Mouse (Mus musculus) neural tube, embryonic 15.5 days (tissue): Measurements from ENCODE around the gene Map3k13. TPM values are rescaled to one million over a fixed set of nuclear protein-coding genes. Genes with fewer than 3 reads are reported as not detected.

Experiments
- ATAC-seq: fragments of 200-750 bp; cut with Nextera tagmentation; 2 replicates; pipeline ENCODE4 v1.8.0; 2017; ENCODE audit warnings: mild to moderate bottlenecking, moderate TSS enrichment, moderate library complexity; ENCODE audit not compliant: low FRiP score
- H3K27ac ChIP-seq: fragments of 300-500 bp; sonication (generic); replicated peaks from 2 replicates; pipeline ENCODE4 v1.5.1; 2015; ENCODE audit warnings: mild to moderate bottlenecking, inconsistent platforms
- H3K27me3 ChIP-seq: fragments of 300-500 bp; sonication (generic); replicated peaks from 2 replicates; pipeline ENCODE4 v1.6.1; 2015; ENCODE audit warnings: inconsistent platforms
- H3K36me3 ChIP-seq: fragments of 300-500 bp; sonication (generic); 2 replicates; pipeline ENCODE4 v1.6.1; 2015; ENCODE audit warnings: inconsistent platforms
- H3K4me1 ChIP-seq: fragments of 300-500 bp; sonication (generic); 2 replicates; pipeline ENCODE4 v1.6.1; 2015; ENCODE audit warnings: inconsistent platforms
- H3K4me2 ChIP-seq: fragments of 300-500 bp; sonication (generic); 2 replicates; pipeline ENCODE4 v1.6.1; 2015; ENCODE audit warnings: inconsistent platforms, mild to moderate bottlenecking, moderate library complexity
- H3K4me3 ChIP-seq: fragments of 300-500 bp; sonication (generic); replicated peaks from 2 replicates; pipeline ENCODE4 v1.5.1; 2015; ENCODE audit warnings: mild to moderate bottlenecking, inconsistent platforms
- H3K9ac ChIP-seq: fragments of 300-500 bp; sonication (generic); replicated peaks from 2 replicates; pipeline ENCODE4 v1.6.1; 2015; ENCODE audit warnings: mild to moderate bottlenecking, inconsistent platforms
- H3K9me3 ChIP-seq: fragments of 300-500 bp; sonication (generic); replicated peaks from 2 replicates; pipeline ENCODE4 v1.6.1; 2016; ENCODE audit warnings: inconsistent platforms
- WGBS: fragments of 180-500 bp; shearing (Covaris S2); methylation state at CpG from one replicate; pipeline ENCODE4 v1.1.7; 2015; ENCODE audit warnings: mixed read lengths; 5-methylcytosine and 5-hydroxymethylcytosine counted together
- polyA plus RNA-seq: library from polyadenylated mRNA; unstranded; fragments of >200 nt; fragmentation: Nextera tagmentation; extraction: Ambion mirVana; gene quantifications from 2 replicates; pipeline ENCODE4 v1.2.1, GENCODE M21; 2015

Map3k13 gene
- polyA plus RNA-seq, 1 experiment from 2014 or later = 5.7 TPM

DNA sequence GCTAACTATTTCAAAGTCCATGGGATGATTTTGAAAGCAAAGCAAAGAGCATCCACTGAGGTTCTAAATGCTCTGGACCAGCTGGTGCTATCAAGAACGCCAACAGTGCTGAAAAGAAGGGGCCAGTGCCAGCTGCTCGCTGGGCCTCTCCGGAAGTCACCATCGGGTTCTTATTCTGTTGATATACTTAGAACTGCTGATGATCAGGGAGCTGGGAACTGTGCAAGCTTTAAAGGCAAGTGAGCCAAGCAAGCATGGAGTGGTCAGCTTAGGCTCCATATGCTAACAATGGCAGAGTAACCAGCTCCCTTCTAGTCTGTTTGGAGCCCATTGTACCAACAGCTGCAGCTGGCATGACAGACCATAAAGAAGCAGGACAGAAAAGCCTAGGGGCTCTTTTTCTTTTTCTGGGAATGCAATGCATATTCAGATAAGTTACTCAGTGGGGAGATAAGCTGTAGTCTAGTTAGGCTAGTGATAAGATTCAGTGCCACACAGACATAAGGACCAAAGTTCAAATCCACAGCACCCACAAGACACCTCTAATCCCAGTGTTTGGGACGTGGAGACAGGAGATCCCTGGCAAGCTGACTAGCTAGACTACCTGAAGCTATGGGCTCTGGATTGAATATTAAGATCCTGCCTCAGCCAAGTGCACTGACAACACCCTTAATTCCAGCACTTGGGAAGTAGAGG lies 60.6 kb downstream of the Map3k13 start:
- H3K4me1 ChIP-seq = peaks cover 50% of the 10 kb centered on the region
- H3K36me3 ChIP-seq = no peaks in the 10 kb centered on the region
- no peaks in the 10 kb centered on the region for H3K27me3 ChIP-seq
- 54% methylated on average over 5 of the region's 5 CpGs for WGBS
- peak overlapping the region; percentile 80 for H3K27ac ChIP-seq
- no peaks in the 10 kb centered on the region for H3K9me3 ChIP-seq
- H3K4me2 ChIP-seq = no peak overlapping the region
- H3K9ac ChIP-seq = no peak overlapping the region
- no peak overlapping the region for H3K4me3 ChIP-seq
- no peak for ATAC-seq

DNA sequence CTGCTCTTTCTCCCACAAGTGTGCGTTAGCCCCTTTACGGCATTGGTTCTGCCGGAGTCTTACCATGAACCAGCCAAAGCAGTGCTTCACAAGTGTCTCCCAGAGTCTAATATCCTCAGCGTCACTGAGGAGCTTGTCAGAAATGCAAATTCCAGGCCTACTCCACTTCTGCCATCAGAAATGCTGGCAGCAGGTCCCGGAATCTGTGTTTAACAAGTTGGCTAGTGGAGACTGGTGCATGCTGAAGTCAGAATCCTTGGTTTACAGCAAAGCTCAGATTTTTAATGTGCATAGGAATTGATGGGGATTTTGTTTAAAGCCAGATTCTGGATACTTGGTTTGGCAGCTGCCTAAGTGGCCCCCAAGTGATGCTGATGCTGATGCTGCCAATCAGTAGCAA lies 62.0 kb downstream of the Map3k13 start:
- Histone ChIP-seq H3K4me1 (peaks cover 47% of the 10 kb centered on the region), H3K36me3 (no peaks in the 10 kb centered on the region), H3K9ac (no peak overlapping the region), H3K27ac (no peak overlapping the region), H3K9me3 (no peaks in the 10 kb centered on the region), H3K4me3 (no peak overlapping the region), H3K4me2 (no peak overlapping the region), H3K27me3 (no peaks in the 10 kb centered on the region)
- 66% methylated on average over 5 of the region's 5 CpGs for WGBS
- no peak for ATAC-seq

DNA sequence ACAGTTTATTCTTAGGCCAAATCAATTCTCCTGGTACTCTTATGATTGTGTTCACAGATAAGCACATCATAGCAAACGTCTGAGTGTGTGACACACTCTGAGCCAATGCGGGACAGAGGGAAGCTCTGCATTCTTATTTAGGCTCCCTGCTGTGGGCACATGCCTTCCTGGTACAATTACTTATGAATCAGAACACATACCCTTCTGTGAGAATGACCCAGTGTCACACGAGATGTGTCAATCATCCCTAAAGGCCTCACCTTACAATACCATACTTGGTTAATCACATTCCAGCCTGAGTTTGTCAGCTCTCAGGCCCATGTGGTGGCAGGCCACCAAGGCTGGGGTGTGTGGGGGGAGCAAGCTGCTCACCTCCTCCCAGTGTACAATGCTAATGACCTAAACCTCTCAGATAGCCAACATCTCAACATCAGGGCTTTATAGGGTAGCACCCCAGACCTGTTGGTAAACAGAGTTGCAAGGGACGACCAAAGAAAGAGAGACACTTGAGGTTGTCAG lies 63.0 kb downstream of the Map3k13 start:
- peaks cover 43% of the 10 kb centered on the region for H3K4me1 ChIP-seq
- no peak overlapping the region for H3K4me3 ChIP-seq
- H3K27me3 ChIP-seq = no peaks in the 10 kb centered on the region
- H3K4me2 ChIP-seq = no peak overlapping the region
- no peak overlapping the region for H3K27ac ChIP-seq
- H3K36me3 ChIP-seq = no peaks in the 10 kb centered on the region
- ATAC-seq = no peak
- H3K9me3 ChIP-seq = no peaks in the 10 kb centered on the region
- H3K9ac ChIP-seq = no peak overlapping the region
- WGBS = 45% methylated on average over 4 of the region's 4 CpGs

DNA sequence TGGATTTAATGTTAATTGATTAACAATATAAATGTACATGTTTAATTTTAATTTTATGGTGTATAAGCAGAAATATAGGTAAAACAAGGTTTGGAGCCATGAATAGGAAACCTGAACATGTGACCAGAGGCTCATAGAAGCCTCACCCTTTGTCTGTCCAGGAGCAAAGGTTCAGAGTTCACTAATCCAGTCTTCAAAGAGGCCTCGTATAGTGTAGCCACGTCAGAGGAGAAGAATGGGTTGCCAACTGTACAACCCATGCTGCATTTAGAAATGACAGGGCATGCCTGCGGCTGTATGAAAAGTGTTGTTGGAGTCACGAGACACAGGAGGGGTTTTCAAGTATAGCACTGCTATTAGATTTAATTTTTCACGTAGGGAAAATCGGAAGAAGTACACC lies 64.0 kb downstream of the Map3k13 start:
- Histone ChIP-seq H3K4me1 (peaks cover 33% of the 10 kb centered on the region), H3K4me3 (no peak overlapping the region), H3K4me2 (no peak overlapping the region), H3K9ac (no peak overlapping the region), H3K27ac (no peak overlapping the region), H3K27me3 (no peaks in the 10 kb centered on the region), H3K36me3 (no peaks in the 10 kb centered on the region), H3K9me3 (no peaks in the 10 kb centered on the region)
- 64% methylated on average over 6 of the region's 6 CpGs for WGBS
- no peak for ATAC-seq

DNA sequence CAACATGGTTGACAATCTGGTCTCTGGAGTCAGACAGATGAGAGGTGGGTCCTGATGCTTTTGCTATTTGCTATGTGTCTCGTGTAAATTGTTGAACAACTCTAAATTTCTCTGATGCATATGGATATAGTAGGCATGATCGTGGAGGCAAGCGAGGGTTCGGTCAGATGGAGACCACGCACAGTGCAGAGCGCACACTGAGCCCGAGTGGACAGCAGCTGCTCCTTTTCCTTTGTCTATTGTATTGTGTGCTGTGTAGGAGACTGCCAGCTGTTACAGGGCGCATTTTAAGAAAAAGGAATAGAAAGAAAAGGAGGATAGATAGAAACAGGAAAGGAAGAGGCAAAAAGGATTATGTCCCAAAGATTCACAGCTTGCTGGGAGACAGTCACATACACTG lies 64.7 kb downstream of the Map3k13 start:
- ATAC-seq = no peak
- Histone ChIP-seq H3K4me3 (no peak overlapping the region), H3K9ac (no peak overlapping the region), H3K9me3 (no peaks in the 10 kb centered on the region), H3K4me1 (peaks cover 27% of the 10 kb centered on the region), H3K36me3 (no peaks in the 10 kb centered on the region), H3K27ac (peak overlapping the region; percentile 37; the same call in 1 of the 2 replicates), H3K4me2 (no peak overlapping the region), H3K27me3 (no peaks in the 10 kb centered on the region)
- 34% methylated on average over 8 of the region's 8 CpGs for WGBS

DNA sequence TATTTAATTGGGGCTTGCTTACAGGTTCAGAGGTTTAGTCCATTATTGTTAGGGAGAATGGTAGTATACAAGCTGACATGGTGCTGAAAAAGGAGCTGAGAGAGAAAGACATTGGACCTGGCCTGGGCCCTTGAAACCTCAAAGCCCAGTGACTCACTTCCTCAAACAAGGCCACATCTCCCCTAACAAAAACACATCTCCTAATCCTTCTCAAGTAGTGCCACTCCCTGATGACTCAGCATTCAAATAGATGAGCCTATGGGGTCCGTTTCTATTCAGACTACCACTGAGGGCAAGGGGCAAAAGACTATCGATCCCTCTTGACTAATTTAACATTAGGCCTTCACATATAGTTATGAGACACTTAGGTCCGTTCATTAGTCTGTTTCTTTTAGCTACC lies 68.3 kb downstream of the Map3k13 start:
- WGBS = 93% methylated on average over 3 of the region's 3 CpGs
- Histone ChIP-seq H3K4me2 (no peak overlapping the region), H3K9me3 (no peaks in the 10 kb centered on the region), H3K4me3 (no peak overlapping the region), H3K4me1 (peaks cover 39% of the 10 kb centered on the region), H3K27ac (no peak overlapping the region), H3K36me3 (no peaks in the 10 kb centered on the region), H3K27me3 (no peaks in the 10 kb centered on the region), H3K9ac (no peak overlapping the region)
- ATAC-seq = no peak

DNA sequence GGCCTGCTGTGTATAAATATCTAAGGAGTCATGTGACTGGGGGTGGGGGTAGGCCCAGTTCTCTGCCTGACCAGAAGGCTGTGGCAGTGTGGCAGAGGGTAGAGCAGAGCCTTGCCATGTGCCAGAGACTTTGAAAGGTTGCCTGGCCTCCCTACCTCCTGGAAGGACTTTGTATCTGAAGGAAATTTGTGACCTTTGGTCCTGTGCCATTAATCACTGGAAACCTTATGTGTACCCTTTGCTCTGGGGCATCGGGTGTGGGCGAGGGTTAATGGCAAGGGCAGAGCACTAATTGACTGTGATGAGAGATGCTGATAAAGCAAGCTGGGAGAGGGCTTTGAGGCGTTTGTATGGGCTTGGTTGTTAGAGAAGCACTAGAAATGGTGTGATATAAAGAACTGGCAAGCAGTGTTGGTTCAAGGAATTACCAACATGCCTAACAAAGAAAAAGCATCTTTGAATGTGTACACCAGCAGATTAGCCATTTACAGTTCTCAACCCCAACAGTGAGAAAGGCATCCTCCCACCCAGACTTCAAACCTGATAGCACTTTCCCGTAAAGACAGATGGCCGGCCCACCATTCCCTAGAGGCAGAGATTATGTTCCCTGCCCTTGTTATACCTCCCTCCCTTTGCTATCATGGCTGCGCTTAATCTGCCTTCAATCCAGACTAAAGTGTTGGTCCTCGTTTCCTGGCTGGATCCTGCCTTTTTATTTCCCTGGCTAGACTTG lies 71.3 kb downstream of the Map3k13 start:
- Histone ChIP-seq H3K9me3 (no peaks in the 10 kb centered on the region), H3K4me3 (peak overlapping the region; percentile 4; the same call in 1 of the 2 replicates), H3K4me1 (peaks cover 42% of the 10 kb centered on the region), H3K36me3 (no peaks in the 10 kb centered on the region), H3K27me3 (no peaks in the 10 kb centered on the region), H3K9ac (0 out of 2 replicates have a peak overlapping the region, but pooled peaks have one; percentile 7), H3K4me2 (peak overlapping the region; percentile 41), H3K27ac (peak overlapping the region; percentile 67)
- no peak for ATAC-seq
- 19% methylated on average over 7 of the region's 7 CpGs for WGBS

DNA sequence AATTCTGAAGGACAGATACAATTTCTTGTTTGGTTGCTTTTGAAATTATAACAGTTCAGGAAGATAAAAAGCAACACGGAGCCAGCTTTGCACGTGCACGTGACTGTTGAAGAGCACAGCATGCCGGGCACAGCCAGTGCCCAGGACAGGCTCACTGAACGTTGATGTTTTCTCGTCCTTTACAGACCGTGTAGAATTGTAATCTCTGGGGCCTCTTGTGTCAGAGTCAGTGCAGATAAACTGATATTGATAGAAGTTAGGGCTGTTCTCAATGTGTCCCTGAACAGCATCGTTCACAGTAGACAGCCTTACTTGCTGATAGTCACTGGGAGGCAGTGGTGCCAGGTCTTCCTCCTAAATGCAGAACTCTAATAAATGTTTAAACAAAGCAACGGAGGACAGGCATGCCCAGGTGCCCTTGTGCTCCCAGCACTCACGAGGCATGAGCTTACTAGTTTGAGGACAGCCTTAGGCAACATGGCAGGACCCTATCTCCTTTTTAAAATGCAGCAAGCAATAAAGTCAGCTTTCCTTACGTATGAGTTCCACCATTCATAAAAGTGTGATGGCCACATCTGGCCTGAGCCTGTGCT lies 71.9 kb downstream of the Map3k13 start:
- H3K4me3 ChIP-seq = peak overlapping the region; percentile 4; the same call in 1 of the 2 replicates
- H3K27me3 ChIP-seq = no peaks in the 10 kb centered on the region
- H3K9me3 ChIP-seq = no peaks in the 10 kb centered on the region
- H3K4me1 ChIP-seq = peaks cover 44% of the 10 kb centered on the region
- H3K4me2 ChIP-seq = peak overlapping the region; percentile 41
- 0 out of 2 replicates have a peak, but pooled peaks have one; percentile 43 for ATAC-seq
- H3K9ac ChIP-seq = no peak overlapping the region
- 26% methylated on average over 11 of the region's 11 CpGs for WGBS
- H3K36me3 ChIP-seq = no peaks in the 10 kb centered on the region
- peak overlapping the region; percentile 67 for H3K27ac ChIP-seq

DNA sequence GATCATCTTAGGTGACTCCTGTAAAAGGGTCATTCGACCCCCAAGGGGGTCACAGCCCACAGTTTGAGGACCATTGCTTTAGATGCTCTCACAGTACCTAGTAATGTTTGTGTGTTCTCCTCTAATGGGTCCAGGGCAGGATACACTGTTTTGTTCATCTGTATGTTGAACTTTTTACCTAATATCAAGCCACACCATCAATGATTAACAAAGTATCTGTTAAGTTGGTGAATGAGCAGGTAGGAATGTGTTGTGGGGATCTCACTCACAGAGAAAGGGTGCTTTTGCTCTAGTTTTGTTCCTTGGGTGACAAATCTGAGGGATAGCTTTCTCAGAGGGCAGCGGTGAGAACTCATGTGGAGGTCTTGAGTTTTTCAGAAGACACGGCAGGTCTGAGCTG lies 73.6 kb downstream of the Map3k13 start:
- Histone ChIP-seq H3K36me3 (no peaks in the 10 kb centered on the region), H3K27ac (no peak overlapping the region), H3K4me3 (no peak overlapping the region), H3K27me3 (no peaks in the 10 kb centered on the region), H3K9me3 (no peaks in the 10 kb centered on the region), H3K4me1 (peaks cover 44% of the 10 kb centered on the region), H3K4me2 (no peak overlapping the region), H3K9ac (no peak overlapping the region)
- no peak for ATAC-seq
- WGBS = 83% methylated on average over 3 of the region's 3 CpGs

DNA sequence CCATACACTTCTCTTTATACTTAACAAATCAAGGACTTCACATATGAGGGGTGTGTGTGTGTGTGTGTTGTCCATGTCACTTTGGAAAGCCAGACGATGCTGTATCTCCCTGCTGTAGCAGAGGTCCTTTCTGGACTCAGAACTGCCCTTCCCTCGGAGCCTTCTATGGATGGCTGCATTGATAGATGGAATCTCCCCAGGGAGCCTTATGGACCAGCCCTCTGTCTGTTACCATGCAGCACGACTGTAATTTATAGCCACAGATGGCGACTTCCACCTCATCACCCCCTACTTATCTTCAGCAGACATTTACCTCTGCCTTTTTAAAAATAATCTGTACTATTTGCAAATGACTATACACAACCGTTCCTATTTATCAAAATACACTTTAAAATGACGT lies 74.5 kb downstream of the Map3k13 start:
- no peak for ATAC-seq
- no peaks in the 10 kb centered on the region for H3K36me3 ChIP-seq
- 20% methylated on average over 6 of the region's 6 CpGs for WGBS
- H3K9ac ChIP-seq = no peak overlapping the region
- H3K27me3 ChIP-seq = no peaks in the 10 kb centered on the region
- no peak overlapping the region for H3K4me3 ChIP-seq
- H3K9me3 ChIP-seq = no peaks in the 10 kb centered on the region
- no peak overlapping the region for H3K27ac ChIP-seq
- peaks cover 44% of the 10 kb centered on the region for H3K4me1 ChIP-seq
- H3K4me2 ChIP-seq = no peak overlapping the region

DNA sequence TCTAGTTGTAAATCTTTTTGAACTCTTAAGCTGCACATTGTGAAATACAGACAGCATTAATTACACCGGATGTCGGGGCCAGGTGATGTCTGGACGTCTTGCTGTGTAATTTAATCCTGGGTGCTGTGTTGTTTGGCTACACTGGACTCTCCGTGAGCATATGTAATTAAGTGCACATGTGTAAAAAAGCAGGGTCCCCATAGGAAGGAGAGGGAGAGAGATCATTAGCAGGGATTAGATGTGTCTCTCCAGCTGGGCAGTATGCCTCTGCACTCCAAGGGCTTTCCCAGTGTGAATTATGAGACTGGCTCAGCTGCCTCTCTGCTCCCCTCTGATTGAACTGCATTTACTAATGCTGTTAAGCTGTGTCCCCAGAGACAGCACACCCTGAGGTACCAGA lies 75.7 kb downstream of the Map3k13 start:
- ATAC-seq = 0 out of 2 replicates have a peak, but pooled peaks have one; percentile 58
- peaks cover 44% of the 10 kb centered on the region for H3K4me1 ChIP-seq
- 18% methylated on average over 4 of the region's 4 CpGs for WGBS
- no peak overlapping the region for H3K4me3 ChIP-seq
- no peak overlapping the region for H3K9ac ChIP-seq
- H3K27me3 ChIP-seq = no peaks in the 10 kb centered on the region
- no peaks in the 10 kb centered on the region for H3K36me3 ChIP-seq
- peak overlapping the region; percentile 41; the same call in 1 of the 2 replicates for H3K27ac ChIP-seq
- H3K9me3 ChIP-seq = no peaks in the 10 kb centered on the region
- no peak overlapping the region for H3K4me2 ChIP-seq
